Mouse (Mus musculus) ES-Bruce4 (cell line): ENCODE results near the gene Ttc21b.

Experiments used
- CTCF ChIP-seq: IDR thresholded peaks from one replicate; pipeline ENCODE4 v1.8.1; 2011; ENCODE audit warnings: low read depth, low read length
- EP300 ChIP-seq: IDR thresholded peaks from 2 replicates; pipeline ENCODE4 v1.6.1; 2011; ENCODE audit warnings: low read depth, low read length; ENCODE audit not compliant: insufficient read depth

DNA sequence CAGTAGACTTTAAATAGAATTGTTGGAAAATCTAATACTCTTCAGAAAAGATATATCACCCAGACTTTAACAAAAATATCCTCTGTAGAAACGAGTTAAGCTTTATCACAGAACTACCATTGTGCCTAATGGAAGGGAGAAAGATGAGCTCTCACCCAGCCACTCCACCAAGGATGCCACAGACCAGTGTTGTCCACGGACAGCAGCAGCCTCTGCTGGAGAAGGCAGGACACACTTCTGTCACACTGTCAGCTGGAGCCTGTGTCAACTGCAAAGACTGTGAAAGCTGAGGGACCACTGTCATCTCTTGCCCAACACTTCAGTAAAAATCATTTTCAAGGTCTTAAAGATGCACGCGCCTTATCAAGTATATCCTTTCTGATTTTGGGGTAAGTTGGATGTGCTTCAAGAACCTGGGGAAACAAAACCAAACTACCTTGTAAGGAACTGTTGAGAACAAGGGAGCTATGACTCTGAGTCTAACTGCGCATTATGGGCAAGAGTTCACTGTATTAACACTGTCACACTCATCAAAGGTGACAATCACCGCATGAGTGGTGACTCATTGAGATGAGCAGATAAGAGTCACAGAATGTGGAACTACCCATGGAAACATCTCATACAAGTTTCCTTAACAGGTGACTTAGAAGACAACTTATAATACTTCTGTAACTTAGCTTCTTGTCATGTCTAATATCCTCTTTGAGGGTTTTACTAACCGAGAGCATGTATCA lies 71.8 kb downstream of the Ttc21b start:
- TF ChIP-seq EP300 (no peak), CTCF (no peak)
